Mouse (Mus musculus): ENCODE measurements around the gene Kansl1l. TPM values are rescaled to one million over a fixed set of nuclear protein-coding genes. Genes with fewer than 3 reads are reported as not detected.

Gene Kansl1l
- polyA plus RNA-seq, 2 experiments = 15.3 to 16.1 TPM

DNA sequence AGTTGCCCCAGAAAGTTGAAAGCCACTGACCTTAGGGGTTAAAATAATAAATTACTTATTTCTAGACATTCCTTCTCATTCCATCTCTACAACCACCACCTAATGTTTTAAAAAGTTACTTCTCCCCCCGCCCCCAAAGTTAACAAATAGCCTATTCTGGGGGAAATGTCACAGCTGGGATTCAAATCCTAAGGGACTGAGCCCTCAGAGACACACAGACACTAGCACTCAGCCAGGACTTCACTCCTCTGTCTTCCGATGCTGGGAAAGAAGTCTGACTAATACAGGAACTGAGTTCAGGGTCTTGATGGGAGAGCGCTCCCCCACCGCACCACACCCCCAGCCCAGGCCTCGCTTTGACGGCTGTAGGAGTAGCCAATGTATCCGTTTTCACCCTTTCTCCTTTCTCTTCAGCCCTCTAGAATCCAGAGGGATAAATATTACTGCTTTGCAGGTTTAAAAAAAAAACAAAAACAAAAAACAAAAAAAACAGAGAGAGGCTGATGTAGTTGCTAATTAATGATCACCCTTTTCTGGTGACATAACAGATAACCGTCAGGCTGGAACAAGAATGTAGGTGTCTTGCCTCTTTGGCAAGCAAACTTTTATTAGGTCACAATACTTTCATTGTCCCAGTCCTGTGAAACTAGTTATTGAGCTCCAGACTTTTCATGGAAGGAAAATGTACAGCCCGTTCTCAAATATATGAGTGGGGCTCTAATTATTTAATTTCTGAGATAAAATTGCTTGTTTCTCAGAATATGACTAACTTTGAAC is 14.7 kb upstream of the Kansl1l start:
- Histone ChIP-seq H3K9me3 (ENCODE audit: control insufficient read depth, low read length) (no peaks in the 10 kb centered on the region), H3K4me2 (replicated peaks; ENCODE audit: low read depth, low read length, severe bottlenecking) (no peak overlapping the region), H3K9ac (ENCODE audit: low read depth, low read length, severe bottlenecking) (no peak overlapping the region), H3K27ac (replicated peaks; ENCODE audit: low read depth, low read length) (no peak overlapping the region), H3K36me3 (ENCODE audit: control insufficient read depth, insufficient read depth, low read length) (peaks cover 8% of the 10 kb centered on the region; the same call in 1 of the 2 replicates), H3K4me1 (ENCODE audit: control insufficient read depth, insufficient read depth, low read length) (peaks cover 11% of the 10 kb centered on the region), H3K27me3 (ENCODE audit: control insufficient read depth, insufficient read depth, low read length) (no peaks in the 10 kb centered on the region), H3K4me3 (replicated peaks; ENCODE audit: low read length) (no peak overlapping the region)
- DNase-seq (ENCODE audit: low spot score) = no peak
- no peak for TF ChIP-seq POLR2A (IDR thresholded peaks at IDR 0.05; ENCODE audit: borderline replicate concordance, extremely low read depth, insufficient read depth, insufficient read length)
- 70% methylated on average over 9 of the region's 9 CpGs for WGBS
- ATAC-seq (ENCODE audit: low FRiP score, low read depth) = no peak

DNA sequence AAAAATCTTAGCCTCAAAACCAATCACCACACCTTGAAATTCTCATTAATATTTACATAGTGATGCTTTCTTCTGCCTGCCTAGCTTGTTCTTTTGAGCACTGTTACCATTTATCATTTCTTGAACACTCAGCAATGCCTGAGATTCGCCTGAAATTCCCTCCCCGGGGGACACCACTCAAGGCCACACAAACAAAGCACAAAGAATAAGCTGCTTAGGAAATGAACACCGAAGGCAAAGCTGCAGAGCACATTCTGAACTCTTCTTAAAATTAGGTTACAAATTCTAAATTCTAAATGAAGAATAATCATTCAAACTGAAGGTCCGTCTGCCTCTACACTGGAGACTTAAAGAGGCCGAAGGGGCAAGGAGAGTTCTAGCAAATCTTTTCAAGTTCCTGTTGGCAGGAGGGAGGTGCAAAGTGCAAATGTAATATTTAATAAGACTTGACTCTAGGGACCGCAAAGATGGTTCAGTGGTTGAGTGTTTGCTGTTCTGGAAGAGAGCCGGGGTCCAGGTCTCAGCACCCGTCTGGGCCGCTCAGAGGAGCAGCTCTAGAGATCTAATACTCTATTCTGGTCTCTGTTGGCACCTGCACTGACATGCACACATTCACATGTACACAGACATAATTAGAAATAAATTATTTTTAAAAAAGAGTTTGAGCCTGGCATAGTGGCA is 12.2 kb upstream of the Kansl1l start:
- DNase-seq (ENCODE audit: low spot score) (no peak), ATAC-seq (ENCODE audit: low FRiP score, low read depth) (no peak)
- Histone ChIP-seq H3K4me1 (ENCODE audit: control insufficient read depth, insufficient read depth, low read length) (peaks cover 9% of the 10 kb centered on the region), H3K36me3 (ENCODE audit: control insufficient read depth, insufficient read depth, low read length) (no peaks in the 10 kb centered on the region; the same call in 1 of the 2 replicates), H3K27ac (replicated peaks; ENCODE audit: low read depth, low read length) (no peak overlapping the region), H3K9me3 (ENCODE audit: control insufficient read depth, low read length) (no peaks in the 10 kb centered on the region), H3K4me2 (replicated peaks; ENCODE audit: low read depth, low read length, severe bottlenecking) (no peak overlapping the region), H3K9ac (ENCODE audit: low read depth, low read length, severe bottlenecking) (no peak overlapping the region), H3K4me3 (replicated peaks; ENCODE audit: low read length) (no peak overlapping the region), H3K27me3 (ENCODE audit: control insufficient read depth, insufficient read depth, low read length) (no peaks in the 10 kb centered on the region)
- no peak for TF ChIP-seq POLR2A (IDR thresholded peaks at IDR 0.05; ENCODE audit: borderline replicate concordance, extremely low read depth, insufficient read depth, insufficient read length)
- 88% methylated on average over 9 of the region's 9 CpGs for WGBS

DNA sequence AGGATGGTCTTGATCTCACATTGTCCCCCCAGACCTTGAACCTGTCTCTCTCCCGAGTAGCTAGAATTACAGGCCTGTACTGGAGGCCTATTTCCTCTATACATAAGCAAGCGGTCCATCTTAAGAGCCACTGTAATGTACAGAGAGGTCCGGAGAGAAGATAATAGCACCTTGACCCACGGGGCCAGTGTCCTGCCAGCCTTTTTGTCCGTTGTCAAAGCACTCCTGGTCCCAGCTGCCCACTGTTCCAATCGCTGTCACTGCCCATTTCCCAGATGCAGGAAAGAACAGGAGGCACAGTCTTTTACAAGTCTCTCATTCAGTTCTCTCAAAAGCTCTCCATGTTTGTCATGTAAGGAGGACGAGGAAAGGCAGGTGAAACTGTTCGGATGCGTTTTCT is 4.6 kb upstream of the Kansl1l start:
- Histone ChIP-seq H3K27me3 (ENCODE audit: control insufficient read depth, insufficient read depth, low read length) (no peaks in the 10 kb centered on the region), H3K36me3 (ENCODE audit: control insufficient read depth, insufficient read depth, low read length) (no peaks in the 10 kb centered on the region), H3K4me1 (ENCODE audit: control insufficient read depth, insufficient read depth, low read length) (no peaks in the 10 kb centered on the region), H3K4me3 (replicated peaks; ENCODE audit: low read length) (no peak overlapping the region), H3K9me3 (ENCODE audit: control insufficient read depth, low read length) (no peaks in the 10 kb centered on the region), H3K27ac (replicated peaks; ENCODE audit: low read depth, low read length) (no peak overlapping the region), H3K9ac (ENCODE audit: low read depth, low read length, severe bottlenecking) (no peak overlapping the region), H3K4me2 (replicated peaks; ENCODE audit: low read depth, low read length, severe bottlenecking) (no peak overlapping the region)
- DNase-seq (ENCODE audit: low spot score) (no peak), ATAC-seq (ENCODE audit: low FRiP score, low read depth) (no peak)
- no peak for TF ChIP-seq POLR2A (IDR thresholded peaks at IDR 0.05; ENCODE audit: borderline replicate concordance, extremely low read depth, insufficient read depth, insufficient read length)
- WGBS = 80% methylated on average over 9 of the region's 9 CpGs

DNA sequence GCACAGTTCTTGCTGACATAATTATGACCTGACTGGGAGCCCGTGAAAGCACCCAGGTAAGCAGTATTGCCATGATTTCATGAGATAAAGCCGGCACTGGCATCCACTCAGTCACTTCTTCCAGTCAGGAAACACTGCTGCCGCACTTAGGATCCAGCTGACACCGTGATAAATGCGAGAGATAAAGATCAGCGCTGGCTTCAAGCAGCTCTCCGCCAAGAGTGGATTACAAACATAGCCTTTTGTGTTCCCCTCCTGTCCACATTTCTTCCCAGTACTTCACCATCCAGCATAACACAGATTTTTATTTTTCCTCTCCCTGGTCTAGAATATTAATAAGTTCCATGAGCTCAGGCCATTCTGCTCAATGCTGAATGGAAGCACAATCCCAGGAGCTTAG is 2.9 kb upstream of the Kansl1l start:
- no peaks in the 10 kb centered on the region for H3K4me1 ChIP-seq (ENCODE audit: control insufficient read depth, insufficient read depth, low read length)
- no peaks in the 10 kb centered on the region for H3K36me3 ChIP-seq (ENCODE audit: control insufficient read depth, insufficient read depth, low read length)
- DNase-seq (ENCODE audit: low spot score) (no peak), ATAC-seq (ENCODE audit: low FRiP score, low read depth) (no peak)
- no peak overlapping the region for H3K4me2 ChIP-seq (replicated peaks; ENCODE audit: low read depth, low read length, severe bottlenecking)
- H3K27me3 ChIP-seq (ENCODE audit: control insufficient read depth, insufficient read depth, low read length) = no peaks in the 10 kb centered on the region
- H3K9ac ChIP-seq (ENCODE audit: low read depth, low read length, severe bottlenecking) = no peak overlapping the region
- H3K9me3 ChIP-seq (ENCODE audit: control insufficient read depth, low read length) = no peaks in the 10 kb centered on the region
- WGBS = 16% methylated on average over 7 of the region's 7 CpGs
- no peak overlapping the region for H3K4me3 ChIP-seq (replicated peaks; ENCODE audit: low read length)
- no peak for TF ChIP-seq POLR2A (IDR thresholded peaks at IDR 0.05; ENCODE audit: borderline replicate concordance, extremely low read depth, insufficient read depth, insufficient read length)
- H3K27ac ChIP-seq (replicated peaks; ENCODE audit: low read depth, low read length) = no peak overlapping the region

DNA sequence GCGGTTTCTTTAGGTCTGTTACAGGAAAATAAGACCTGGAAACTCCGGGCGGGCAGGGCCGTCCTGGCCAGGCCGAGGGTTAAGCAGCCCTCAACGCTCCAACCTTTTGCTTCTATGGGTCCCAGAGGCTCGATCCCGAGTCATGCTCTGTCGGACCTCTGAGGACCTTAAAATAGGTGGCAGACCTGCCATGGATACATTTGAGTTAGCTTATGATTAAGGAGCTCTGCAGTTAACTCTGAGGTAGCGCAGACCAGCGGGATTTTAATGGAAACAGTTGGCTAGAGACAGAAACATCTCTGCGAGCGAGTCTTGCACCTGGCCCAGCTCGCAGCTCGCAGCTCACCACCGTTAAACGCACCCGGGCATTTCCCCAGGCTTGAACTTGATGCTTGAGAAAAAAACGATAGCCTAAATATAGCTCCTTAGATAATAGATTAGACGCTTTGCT is 528 bp upstream of the Kansl1l start:
- ATAC-seq (ENCODE audit: low FRiP score, low read depth) = peak; percentile 29
- Histone ChIP-seq H3K27me3 (ENCODE audit: control insufficient read depth, insufficient read depth, low read length) (no peaks in the 10 kb centered on the region), H3K9ac (ENCODE audit: low read depth, low read length, severe bottlenecking) (peak overlapping the region; percentile 93), H3K9me3 (ENCODE audit: control insufficient read depth, low read length) (no peaks in the 10 kb centered on the region), H3K4me3 (replicated peaks; ENCODE audit: low read length) (peak overlapping the region; percentile 80), H3K4me1 (ENCODE audit: control insufficient read depth, insufficient read depth, low read length) (peaks cover 4% of the 10 kb centered on the region), H3K4me2 (replicated peaks; ENCODE audit: low read depth, low read length, severe bottlenecking) (peak overlapping the region; percentile 60), H3K36me3 (ENCODE audit: control insufficient read depth, insufficient read depth, low read length) (no peaks in the 10 kb centered on the region), H3K27ac (replicated peaks; ENCODE audit: low read depth, low read length) (peak overlapping the region; percentile 63; the same call in 1 of the 2 replicates)
- WGBS = under 1% methylated on average over 20 of the region's 20 CpGs
- no peak for DNase-seq (ENCODE audit: low spot score)
- no peak for TF ChIP-seq POLR2A (IDR thresholded peaks at IDR 0.05; ENCODE audit: borderline replicate concordance, extremely low read depth, insufficient read depth, insufficient read length)

All from limb, embryonic 14.5 days (tissue).